ENCODE assay signal across 11 mouse cellular contexts in genomic region chr3:96667316-96667715, GRCm38 (mm10). TPM values are rescaled to one million over a fixed set of nuclear protein-coding genes. Genes with fewer than 3 reads are reported as not detected.
DNase-seq lines count a peak whose midpoint lies in the region; ATAC-seq and TF ChIP-seq lines count a peak whose summit lies in the region.
"Had no signal": no experiment of that assay in that cellular context is flagged by ENCODE, and none has a peak within 500 bp of the region (broad histone marks: within the 10 kb centered on the region; RNA-seq: fewer than 3 reads in every experiment).

No protein-coding gene starts in this region.

- no peak overlapping the region for H3K9ac ChIP-seq in lung, postnatal 0 days (replicated peaks; ENCODE audit: low read depth)
- H3K9ac ChIP-seq: limb, embryonic 12.5 days; neural tube, embryonic 12.5 days had no signal

- no peaks in the 10 kb centered on the region for H3K36me3 ChIP-seq in lung, postnatal 0 days (ENCODE audit: insufficient read depth, low read length)
- H3K36me3 ChIP-seq: limb, embryonic 12.5 days; neural tube, embryonic 12.5 days had no signal

- WGBS in lung, postnatal 0 days, result 39% methylated on average over 1 of the region's 1 CpGs

- intact Hi-C loops in gastrocnemius, adult 2 months (cut with DNase I), result loop anchor here (5.0 kb wide), 1 partner anchor 40 kb away; the partner anchor contains the start of gene Nudt17

- no peak for TF ChIP-seq EP300 in lung, postnatal 0 days (IDR thresholded peaks at IDR 0.05)

- no peaks in the 10 kb centered on the region for H3K9me3 ChIP-seq in lung, postnatal 0 days (ENCODE audit: low read length)
- H3K9me3 ChIP-seq: limb, embryonic 12.5 days; neural tube, embryonic 12.5 days had no signal

- H3K4me1 ChIP-seq in lung, postnatal 0 days (ENCODE audit: insufficient read depth, low read depth, low read length), result 0 out of 2 replicates have a peak, but pooled peaks cover 9% of the 10 kb centered on the region

- H3K27ac ChIP-seq in gastrocnemius, adult 2 months, result no peak overlapping the region
- no peak overlapping the region for H3K27ac ChIP-seq in lung, postnatal 0 days (ENCODE audit: low read length)
- H3K27ac ChIP-seq: limb, embryonic 12.5 days; neural tube, embryonic 12.5 days had no signal

- peak; percentile 53 for TF ChIP-seq CTCF in gastrocnemius, adult 2 months (IDR thresholded peaks at IDR 0.05)
- peak; percentile 65 for TF ChIP-seq CTCF in lung, postnatal 0 days (IDR thresholded peaks at IDR 0.05)

- no peaks in the 10 kb centered on the region for H3K27me3 ChIP-seq in lung, postnatal 0 days (replicated peaks; ENCODE audit: insufficient read depth, low read length)

- no peak for DNase-seq in gastrocnemius, adult 2 months
- DNase-seq in gastrocnemius, adult 18-20 months (ENCODE audit: low spot score), result no peak
- DNase-seq in A20 (ENCODE audit: low read depth, low spot score) (peak; percentile 62), ZHBTc4 (ENCODE audit: low read depth, low spot score) (peak; percentile 83), adipocyte (ENCODE audit: low spot score) (no peak)
- DNase-seq in lung, postnatal 0 days (ENCODE audit: low spot score), result peak; percentile 36
- no peak for DNase-seq in gastrocnemius, adult 8-10 months (ENCODE audit: low spot score in 2 of 2)

- ATAC-seq in lung, postnatal 0 days, result no peak
- no peak for ATAC-seq in inflammation-experienced regulatory T-cells, adult 6 months

- H3K4me3 ChIP-seq in gastrocnemius, adult 2 months, result no peak overlapping the region
- H3K4me3 ChIP-seq in lung, postnatal 0 days (ENCODE audit: low read depth, low read length), result no peak overlapping the region
- H3K4me3 ChIP-seq: erythroblast, embryonic 14.5 days; limb, embryonic 12.5 days; neural tube, embryonic 12.5 days had no signal

- no peak overlapping the region for H3K4me2 ChIP-seq in lung, postnatal 0 days (replicated peaks; ENCODE audit: low read depth, low read length)
- H3K4me2 ChIP-seq: limb, embryonic 12.5 days; neural tube, embryonic 12.5 days had no signal

RNA-seq across cellular contexts. Expression of gene Ankrd35, which starts 2.6 kb away (rescaled TPM):
- under 1 TPM; 0.22 to 0.26 TPM for total RNA-seq in gastrocnemius, adult 2 months (2021)
- total RNA-seq in gastrocnemius, adult 18-20 months (2021), result under 1 TPM; 0.18 to 0.31 TPM
- polyA plus RNA-seq in lung, postnatal 0 days (2015; fragmentation: Nextera tagmentation; extraction: Ambion mirVana), result 0.42 and 0.44 TPM in 2 replicates
- polyA plus RNA-seq in inflammation-experienced regulatory T-cells, adult 6 months (2017; shearing (Covaris generic)), result under 1 TPM in 2 of 3 experiments, not detected in 1; 0.53 to 0.97 TPM
- total RNA-seq in gastrocnemius, adult 8-10 months (2022), result under 1 TPM; 0.24 to 0.48 (median 0.40) TPM
- polyA plus RNA-seq: erythroblast, embryonic 14.5 days had no signal

RNA-seq across cellular contexts. Expression of gene Itga10, which starts 21.9 kb away (rescaled TPM):
- total RNA-seq in gastrocnemius, adult 2 months (2021), result 1 to 10 TPM in 1 of 2 experiments, under 1 TPM in 1; 0.74 to 1.4 TPM
- under 1 TPM; 0.34 to 0.74 TPM for total RNA-seq in gastrocnemius, adult 18-20 months (2021)
- polyA plus RNA-seq in lung, postnatal 0 days (2015; fragmentation: Nextera tagmentation; extraction: Ambion mirVana), result 0.31 TPM in 2 replicates
- polyA plus RNA-seq in inflammation-experienced regulatory T-cells, adult 6 months (2017; shearing (Covaris generic)), result not detected
- under 1 TPM; 0.31 to 0.56 (median 0.40) TPM for total RNA-seq in gastrocnemius, adult 8-10 months (2022)
- polyA plus RNA-seq: erythroblast, embryonic 14.5 days had no signal

RNA-seq across cellular contexts. Expression of gene Pias3, which starts 28.9 kb away (rescaled TPM):
- 1 to 10 TPM; 5.5 to 5.6 TPM for total RNA-seq in gastrocnemius, adult 2 months (2021)
- total RNA-seq in gastrocnemius, adult 18-20 months (2021), result 1 to 10 TPM; 6.1 to 7.5 TPM
- polyA plus RNA-seq in lung, postnatal 0 days (2015; fragmentation: Nextera tagmentation; extraction: Ambion mirVana), result 26.9 and 31.1 TPM in 2 replicates
- polyA plus RNA-seq in inflammation-experienced regulatory T-cells, adult 6 months (2017; shearing (Covaris generic)), result 10 to 100 TPM; 34.3 to 65.5 (median 46.6) TPM
- 1 to 10 TPM; 4.9 to 7.4 (median 6.0) TPM for total RNA-seq in gastrocnemius, adult 8-10 months (2022)

RNA-seq across cellular contexts. Expression of gene Gm42957, which starts 32.0 kb away (rescaled TPM):
- total RNA-seq in gastrocnemius, adult 2 months (2021), result under 1 TPM; 0.14 to 0.15 TPM
- total RNA-seq in gastrocnemius, adult 18-20 months (2021), result under 1 TPM in 1 of 2 experiments, not detected in 1; 0.07 TPM
- polyA plus RNA-seq in lung, postnatal 0 days (2015; fragmentation: Nextera tagmentation; extraction: Ambion mirVana), result not detected in 2 replicates
- under 1 TPM in 1 of 3 experiments, not detected in 2; 0.10 TPM for polyA plus RNA-seq in inflammation-experienced regulatory T-cells, adult 6 months (2017; shearing (Covaris generic))
- not detected for total RNA-seq in gastrocnemius, adult 8-10 months (2022)

RNA-seq across cellular contexts. Expression of gene Pex11b, which starts 32.1 kb away (rescaled TPM):
- 10 to 100 TPM; 22.6 to 24.2 TPM for total RNA-seq in gastrocnemius, adult 2 months (2021)
- total RNA-seq in gastrocnemius, adult 18-20 months (2021), result 10 to 100 TPM; 27.9 to 28.6 TPM
- polyA plus RNA-seq in lung, postnatal 0 days (2015; fragmentation: Nextera tagmentation; extraction: Ambion mirVana), result 49.8 and 56.6 TPM in 2 replicates
- polyA plus RNA-seq in inflammation-experienced regulatory T-cells, adult 6 months (2017; shearing (Covaris generic)), result 10 to 100 TPM; 45.8 to 63.4 (median 54.9) TPM
- total RNA-seq in gastrocnemius, adult 8-10 months (2022), result 10 to 100 TPM; 23.3 to 31.3 (median 28.0) TPM

Comparison
In these comparisons a context has a peak if more than half of its experiments do, and no peak if none do; other contexts are left out.
1. DNase-seq: peak in A20 (single experiment), ZHBTc4 (single experiment) and lung, postnatal 0 days (single experiment); none in gastrocnemius, adult 2 months (single experiment), gastrocnemius, adult 18-20 months (single experiment), gastrocnemius, adult 8-10 months (0 of 2) and adipocyte (single experiment).